Mouse (Mus musculus) liver, embryonic 14.5 days (tissue): ENCODE results near the gene Pfas. TPM values are rescaled to one million over a fixed set of nuclear protein-coding genes. Genes with fewer than 3 reads are reported as not detected.

Experiments
- ATAC-seq: fragments of 200-750 bp; cut with Nextera tagmentation; 2 replicates; pipeline ENCODE4 v1.8.0; 2017; ENCODE audit warnings: moderate number of reproducible peaks, mild to moderate bottlenecking, moderate library complexity; ENCODE audit not compliant: insufficient read depth
- DNase-seq, 3 experiments: peaks; one replicate each; pipeline ENCODE4 v3.0.0-alpha.2; 2012 to 2013; ENCODE audit warnings: low read depth in 3 of 3, low spot score in 3 of 3
- H3K27ac ChIP-seq: fragments of 300-500 bp; sonication (generic); 2 replicates; pipeline ENCODE4 v1.5.1; 2014; ENCODE audit warnings: moderate library complexity, mild to moderate bottlenecking, control low read depth, inconsistent platforms
- H3K27me3 ChIP-seq: fragments of 300-500 bp; sonication (generic); 2 replicates; pipeline ENCODE4 v1.6.1; 2014; ENCODE audit warnings: mild to moderate bottlenecking, low read length, moderate library complexity; ENCODE audit not compliant: control insufficient read depth, insufficient read depth
- H3K36me3 ChIP-seq: fragments of 300-500 bp; sonication (generic); replicated peaks from 2 replicates; pipeline ENCODE4 v1.6.1; 2014; ENCODE audit warnings: low read depth; ENCODE audit not compliant: control insufficient read depth, insufficient read depth
- H3K4me1 ChIP-seq, 2 experiments: fragments of 200-500 bp in 1 of 2; fragments of 300-500 bp in 1 of 2; sonication (generic) in 1 of 2; replicated peaks; 2 replicates each; pipeline ENCODE4 v1.6.1; 2012 to 2014; ENCODE audit warnings: antibody characterized with exemption in 1 of 2, inconsistent platforms in 1 of 2, low read length in 1 of 2; ENCODE audit not compliant: control insufficient read depth in 2 of 2, insufficient read depth in 2 of 2
- H3K4me2 ChIP-seq: fragments of 300-500 bp; sonication (generic); 2 replicates; pipeline ENCODE4 v1.6.1; 2014; ENCODE audit warnings: low read depth, mild to moderate bottlenecking, control low read depth, moderate library complexity
- H3K4me3 ChIP-seq, 2 experiments: fragments of 200-500 bp in 1 of 2; fragments of 300-500 bp in 1 of 2; sonication (generic) in 1 of 2; 2 replicates each; pipeline ENCODE4 v1.5.1; 2012 to 2014; ENCODE audit warnings: low read depth in 2 of 2, low read length in 2 of 2, mild to moderate bottlenecking in 2 of 2, control low read depth in 1 of 2, inconsistent platforms in 1 of 2, moderate library complexity in 1 of 2; ENCODE audit not compliant: insufficient read depth in 1 of 2
- H3K9ac ChIP-seq: fragments of 300-500 bp; sonication (generic); replicated peaks from 2 replicates; pipeline ENCODE4 v1.6.1; 2014; ENCODE audit warnings: mild to moderate bottlenecking, control low read depth, moderate library complexity
- H3K9me3 ChIP-seq: fragments of 300-500 bp; sonication (generic); 2 replicates; pipeline ENCODE4 v1.6.1; 2016; ENCODE audit warnings: low read length, mixed read lengths; ENCODE audit not compliant: control insufficient read depth
- CTCF ChIP-seq: IDR thresholded peaks from 2 replicates; pipeline ENCODE4 v1.5.1; 2016; ENCODE audit warnings: antibody characterized with exemption, low read depth, control low read depth
- EP300 ChIP-seq: IDR thresholded peaks from 2 replicates; pipeline ENCODE4 v1.6.1; 2016; ENCODE audit warnings: antibody characterized with exemption, low read depth
- WGBS: fragments of 180-500 bp; shearing (Covaris S2); extraction: QIAGEN DNeasy Blood & Tissue Kit; methylation state at CpG from one replicate; pipeline ENCODE4 v1.1.7; 2014; ENCODE audit not compliant: insufficient replicate concordance; 5-methylcytosine and 5-hydroxymethylcytosine counted together
- polyA plus RNA-seq, 2 experiments: library from polyadenylated mRNA; depleted of rRNA in 1 of 2; stranded (reverse) in 1 of 2; unstranded in 1 of 2; fragments of >200 nt; fragmentation: Nextera tagmentation in 1 of 2; extraction: Ambion mirVana in 1 of 2; gene quantifications; 2 replicates each; pipeline versions ENCODE4 v1.2.1 to v1.2.3; 2012 to 2014

Pfas gene
- polyA plus RNA-seq, 2 experiments: 11.4 to 15.1 TPM

DNA sequence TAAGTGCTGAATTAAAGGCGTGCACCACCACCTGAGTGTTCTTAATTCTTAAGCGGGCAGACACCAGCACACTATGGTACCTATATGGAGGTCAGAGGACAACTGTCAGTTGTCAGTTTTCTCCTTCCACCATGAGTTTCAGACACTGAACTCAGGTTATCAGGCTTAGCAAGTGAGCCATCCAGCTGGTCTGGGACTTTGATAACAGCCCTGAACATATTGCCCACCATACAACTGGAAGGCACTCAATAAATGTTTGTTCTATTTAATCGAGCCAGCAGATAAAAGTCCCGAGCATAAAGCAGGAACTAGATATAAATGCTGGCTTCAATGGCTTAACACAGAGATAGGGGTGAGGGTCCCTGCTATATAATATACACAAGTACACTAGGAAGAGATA, 11.2 kb downstream of the Pfas start:
- no peak overlapping the region for H3K9ac ChIP-seq
- TF ChIP-seq CTCF (no peak), EP300 (no peak)
- no peak overlapping the region for H3K4me2 ChIP-seq
- DNase-seq (no peak), ATAC-seq (no peak)
- no peaks in the 10 kb centered on the region for H3K9me3 ChIP-seq
- peaks cover 77% of the 10 kb centered on the region for H3K36me3 ChIP-seq
- no peaks in the 10 kb centered on the region for H3K4me1 ChIP-seq
- no peaks in the 10 kb centered on the region for H3K27me3 ChIP-seq
- WGBS: 58% methylated on average over 4 of the region's 4 CpGs
- H3K27ac ChIP-seq: no peak overlapping the region
- no peak overlapping the region for H3K4me3 ChIP-seq

DNA sequence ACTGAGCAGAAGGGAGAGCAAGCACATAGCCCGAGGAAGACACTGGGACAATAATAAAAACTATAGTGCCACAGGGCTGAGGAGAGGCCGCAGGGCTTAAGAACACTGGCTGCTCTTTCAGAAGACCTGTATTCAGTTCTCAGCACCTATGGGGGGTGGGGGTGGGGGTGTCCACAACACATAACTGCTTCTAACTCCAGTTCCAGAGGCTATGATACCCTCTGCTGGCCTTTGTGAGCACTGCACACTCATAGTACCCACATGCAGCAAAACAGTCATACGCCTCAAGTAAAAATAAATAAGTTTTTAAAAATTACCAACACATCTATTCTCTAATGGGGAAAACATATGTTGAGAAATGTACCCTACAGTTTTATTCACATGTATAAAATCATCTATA, 13.9 kb downstream of the Pfas start:
- Histone ChIP-seq H3K27me3 (no peaks in the 10 kb centered on the region), H3K4me3 (no peak overlapping the region), H3K36me3 (peaks cover 64% of the 10 kb centered on the region), H3K4me2 (no peak overlapping the region), H3K9ac (no peak overlapping the region), H3K27ac (no peak overlapping the region), H3K4me1 (no peaks in the 10 kb centered on the region), H3K9me3 (no peaks in the 10 kb centered on the region)
- no peak for DNase-seq
- WGBS: 92% methylated on average over 3 of the region's 3 CpGs
- TF ChIP-seq EP300: no peak
- peak; percentile 48 for TF ChIP-seq CTCF
- ATAC-seq: no peak

DNA sequence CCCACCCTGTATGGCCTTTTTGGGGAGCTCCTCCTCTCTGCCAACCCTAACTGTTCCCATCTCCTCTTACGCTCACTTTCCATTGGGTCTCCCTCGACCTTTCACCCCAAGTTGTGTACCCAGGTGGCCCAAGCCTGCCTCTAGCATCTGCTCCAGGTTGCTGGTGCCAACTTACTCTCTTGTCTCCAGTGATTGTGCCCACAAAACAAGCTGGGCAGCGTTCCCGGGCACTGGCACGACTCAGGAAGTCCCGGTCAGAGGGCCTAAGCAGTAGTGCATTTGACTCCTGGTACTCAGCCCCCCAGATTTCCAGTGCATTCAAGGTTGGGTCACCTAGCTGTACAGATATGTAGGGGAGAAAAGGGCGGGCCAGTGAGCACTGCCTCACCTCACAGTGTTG, 15.1 kb downstream of the Pfas start:
- no peaks in the 10 kb centered on the region for H3K27me3 ChIP-seq
- peaks cover 59% of the 10 kb centered on the region for H3K36me3 ChIP-seq
- no peak for TF ChIP-seq CTCF
- TF ChIP-seq EP300: no peak
- H3K4me1 ChIP-seq: no peaks in the 10 kb centered on the region
- DNase-seq (no peak), ATAC-seq (no peak)
- no peak overlapping the region for H3K27ac ChIP-seq
- no peak overlapping the region for H3K4me2 ChIP-seq
- no peak overlapping the region for H3K9ac ChIP-seq
- no peaks in the 10 kb centered on the region for H3K9me3 ChIP-seq
- no peak overlapping the region for H3K4me3 ChIP-seq
- WGBS: 80% methylated on average over 7 of the region's 7 CpGs

DNA sequence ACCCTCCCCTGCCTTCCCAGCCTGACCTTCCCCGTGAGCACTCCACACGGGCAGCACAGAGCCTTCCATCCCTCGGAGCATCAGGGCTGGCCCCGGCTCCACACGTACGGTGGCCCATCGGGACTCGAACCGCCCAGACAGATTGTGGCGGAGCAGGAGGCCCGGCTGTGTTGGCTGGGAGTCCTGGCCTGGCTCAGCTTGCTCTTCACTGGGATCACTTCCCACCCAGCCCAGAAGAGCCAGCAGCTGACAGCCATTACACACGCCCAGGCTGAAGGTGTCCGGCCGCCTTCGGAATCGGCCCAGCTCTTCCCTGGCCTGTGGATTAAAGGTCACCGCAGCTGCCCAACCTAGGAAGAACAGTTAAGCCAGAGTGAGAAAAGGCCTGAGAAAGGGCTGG, 19.9 kb downstream of the Pfas start:
- no peaks in the 10 kb centered on the region for H3K9me3 ChIP-seq
- peaks cover 40% of the 10 kb centered on the region for H3K36me3 ChIP-seq
- no peak overlapping the region for H3K4me3 ChIP-seq
- no peak overlapping the region for H3K27ac ChIP-seq
- WGBS: 90% methylated on average over 17 of the region's 17 CpGs
- DNase-seq: no peak
- no peak overlapping the region for H3K4me2 ChIP-seq
- TF ChIP-seq CTCF (no peak), EP300 (no peak)
- no peak overlapping the region for H3K9ac ChIP-seq
- no peak for ATAC-seq
- no peaks in the 10 kb centered on the region for H3K4me1 ChIP-seq
- H3K27me3 ChIP-seq: no peaks in the 10 kb centered on the region

DNA sequence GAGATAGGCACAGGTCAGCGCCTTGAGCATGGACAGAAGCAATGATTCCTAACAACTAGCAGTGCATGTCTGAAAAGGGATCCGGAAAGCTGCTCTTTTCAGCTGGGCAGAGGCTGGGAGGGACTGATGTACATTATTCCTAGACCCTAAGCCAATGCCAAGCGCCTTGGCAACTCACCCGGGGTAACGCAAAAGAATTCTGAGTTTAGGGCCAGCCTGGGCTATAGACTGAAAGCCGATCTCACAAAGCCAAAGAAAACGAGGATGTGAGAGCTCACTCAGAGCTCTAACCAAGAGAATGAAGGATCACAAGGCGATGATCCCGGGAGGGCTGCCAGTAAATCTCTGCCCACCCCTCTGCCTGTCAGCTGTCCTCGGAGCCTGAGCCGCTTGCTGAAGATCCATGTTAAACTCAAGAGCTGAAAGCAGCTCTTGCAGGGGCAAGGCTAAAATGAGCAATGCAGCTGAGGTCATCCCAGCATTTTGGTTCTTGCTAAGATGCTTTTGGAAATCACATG, 20.8 kb downstream of the Pfas start:
- Histone ChIP-seq H3K27me3 (no peaks in the 10 kb centered on the region), H3K4me2 (no peak overlapping the region), H3K27ac (no peak overlapping the region), H3K4me1 (no peaks in the 10 kb centered on the region), H3K4me3 (no peak overlapping the region), H3K9ac (no peak overlapping the region), H3K36me3 (peaks cover 33% of the 10 kb centered on the region), H3K9me3 (no peaks in the 10 kb centered on the region)
- TF ChIP-seq EP300: no peak
- no peak for TF ChIP-seq CTCF
- ATAC-seq (no peak), DNase-seq (no peak)
- 81% methylated on average over 11 of the region's 11 CpGs for WGBS
